Mouse (Mus musculus) CH12F3 (cell line): ENCODE measurements around the gene Cttnbp2.

ENCODE experiments used
- in situ Hi-C: fragments of 300-500 bp; cut with MboI; formaldehyde crosslinking; loops from 2 replicates; pipeline ENCODE4 v1.14.3; 2020; ENCODE audit warnings: low sequenced_read_pairs

Gene Cttnbp2

GRCm38 (mm10) chr6:18514480-18515352, at the start of gene Cttnbp2:
TSS of gene Cttnbp2 (minus strand) at chr6:18514843.
- in situ Hi-C loops = no loop called here

- in situ Hi-C loops = no loop called here
These were observed 44.4 kb upstream of the Cttnbp2 start for GRCm38 (mm10) chr6:18559019-18559418.

- in situ Hi-C loops = no loop called here
These were observed 33.1 kb upstream of the Cttnbp2 start for GRCm38 (mm10) chr6:18547516-18548465.

- in situ Hi-C loops = no loop called here
These were observed 29.2 kb upstream of the Cttnbp2 start for GRCm38 (mm10) chr6:18543878-18544277.

DNA sequence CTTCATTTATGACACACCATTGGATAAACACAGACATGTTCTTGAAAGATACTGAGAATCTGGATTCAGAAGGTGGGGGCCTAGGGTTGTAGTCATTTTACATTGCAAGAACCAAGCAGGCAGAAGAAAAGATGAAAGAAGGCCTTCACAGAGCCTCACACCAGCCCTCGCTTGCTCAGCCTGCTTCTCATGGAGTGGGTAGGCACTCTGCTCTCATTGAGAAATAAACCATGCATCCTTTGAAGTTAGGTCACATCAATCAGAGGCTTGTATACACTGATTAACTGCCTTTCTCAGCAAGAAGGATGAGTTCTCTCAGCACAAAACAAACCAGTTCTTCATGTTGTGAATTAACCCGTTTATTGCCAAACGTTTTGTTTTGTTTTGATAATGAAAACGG, 25.8 kb upstream of the Cttnbp2 start:
- in situ Hi-C loops = no loop called here

- in situ Hi-C loops = no loop called here
These were observed 15.8 kb upstream of the Cttnbp2 start for GRCm38 (mm10) chr6:18530394-18530793.

- in situ Hi-C loops = no loop called here
These were observed 3.0 kb upstream of the Cttnbp2 start for GRCm38 (mm10) chr6:18517626-18518025.

- in situ Hi-C loops = no loop called here
These were observed 801 bp downstream of the Cttnbp2 start for GRCm38 (mm10) chr6:18513611-18514473.

- in situ Hi-C loops = no loop called here
These were observed 2.8 kb downstream of the Cttnbp2 start for GRCm38 (mm10) chr6:18511886-18512285.

- in situ Hi-C loops = no loop called here
These were observed 6.6 kb downstream of the Cttnbp2 start for GRCm38 (mm10) chr6:18508036-18508435.

GRCm38 (mm10) chr6:18499833-18500232, 14.8 kb downstream of the Cttnbp2 start:
- in situ Hi-C loops = no loop called here

- in situ Hi-C loops = no loop called here
These were observed 21.7 kb downstream of the Cttnbp2 start for GRCm38 (mm10) chr6:18492977-18493376.

GRCm38 (mm10) chr6:18492248-18492901, 22.3 kb downstream of the Cttnbp2 start:
- in situ Hi-C loops = no loop called here

DNA sequence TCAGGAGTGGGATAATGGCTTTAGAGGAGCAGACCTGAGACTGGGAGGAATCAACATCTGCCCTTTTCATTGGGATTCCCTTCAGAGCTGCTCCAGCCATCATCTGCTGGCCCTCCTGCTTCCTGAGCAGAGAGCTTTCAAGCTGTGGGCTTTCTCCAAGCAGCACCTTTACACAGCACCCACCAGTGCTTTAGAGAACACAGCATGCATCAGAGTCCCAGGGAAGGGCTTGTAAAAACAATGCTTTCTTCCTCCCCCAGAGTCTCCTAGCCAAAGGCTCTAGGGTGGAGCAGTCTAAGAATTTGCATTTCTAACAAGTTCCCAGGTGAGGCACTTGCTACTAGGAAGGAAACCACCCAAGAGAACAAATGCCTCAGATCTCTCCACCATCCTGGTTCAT, 29.6 kb downstream of the Cttnbp2 start:
- in situ Hi-C loops = no loop called here

DNA sequence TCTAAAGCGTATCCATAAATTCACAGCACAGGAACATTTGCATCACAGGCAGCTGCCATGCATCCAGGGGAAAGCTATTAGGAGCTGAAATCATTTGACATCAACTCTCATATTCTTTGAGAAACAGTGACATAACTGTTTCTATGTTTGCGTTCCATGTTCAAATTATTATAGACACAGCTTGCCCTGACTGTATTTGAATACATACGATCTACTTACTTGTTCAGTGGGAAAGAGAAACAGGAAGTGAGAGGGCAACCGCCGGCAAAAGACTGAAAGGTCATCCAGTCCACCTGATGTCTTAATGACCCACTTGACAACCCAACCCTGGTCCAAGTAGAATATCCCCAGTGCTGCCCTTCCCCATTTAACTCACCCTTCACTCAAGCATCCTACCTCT, 30.6 kb downstream of the Cttnbp2 start:
- in situ Hi-C loops = no loop called here

DNA sequence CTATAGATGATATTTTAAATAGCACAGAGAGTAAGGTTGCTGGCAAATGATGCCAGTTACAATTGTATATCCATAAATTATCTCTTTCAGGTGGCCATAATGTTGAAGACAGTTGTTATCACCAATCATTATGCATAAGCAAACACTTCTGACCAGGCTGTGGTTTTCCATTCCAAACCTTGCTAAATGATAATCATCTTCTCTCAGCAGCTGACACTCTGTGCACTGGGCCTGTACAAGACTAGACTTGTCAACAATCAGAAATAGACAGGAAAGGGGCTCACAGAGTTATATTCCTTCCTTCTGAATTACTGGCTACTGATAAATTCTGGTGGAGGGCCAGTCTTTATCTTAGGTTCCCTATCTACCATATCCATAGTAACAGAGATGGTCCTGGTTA, 32.1 kb downstream of the Cttnbp2 start:
- in situ Hi-C loops = no loop called here

GRCm38 (mm10) chr6:18481781-18482180, 32.9 kb downstream of the Cttnbp2 start:
- in situ Hi-C loops = no loop called here

DNA sequence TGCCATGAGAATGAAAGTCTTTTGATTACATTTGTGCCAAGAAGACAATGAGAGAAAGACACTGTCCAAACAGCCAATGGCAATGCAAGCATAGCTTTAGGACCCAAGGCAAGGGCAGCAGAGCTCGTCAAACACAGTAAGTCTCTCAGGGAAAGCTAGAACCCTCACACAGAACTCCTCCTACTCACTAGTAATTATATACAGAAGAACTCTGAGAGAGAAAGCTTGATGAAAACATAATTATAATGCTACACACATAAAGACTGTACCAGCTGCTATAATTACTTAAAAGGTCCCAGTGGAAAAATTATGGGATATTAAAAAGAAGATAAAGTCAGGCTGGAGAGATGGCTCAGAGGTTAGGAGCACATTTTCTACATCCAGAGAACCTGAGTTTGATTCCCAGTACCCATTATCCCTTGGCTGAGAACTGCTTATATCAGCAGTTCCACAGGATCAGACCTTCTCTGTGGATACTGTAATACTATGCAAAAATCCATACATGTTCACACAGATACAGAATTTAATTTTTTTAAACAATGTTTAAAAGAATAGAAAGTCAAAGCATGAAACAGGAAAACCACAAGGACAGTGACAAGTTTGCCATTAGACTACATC, 37.2 kb downstream of the Cttnbp2 start:
- in situ Hi-C loops = no loop called here

DNA sequence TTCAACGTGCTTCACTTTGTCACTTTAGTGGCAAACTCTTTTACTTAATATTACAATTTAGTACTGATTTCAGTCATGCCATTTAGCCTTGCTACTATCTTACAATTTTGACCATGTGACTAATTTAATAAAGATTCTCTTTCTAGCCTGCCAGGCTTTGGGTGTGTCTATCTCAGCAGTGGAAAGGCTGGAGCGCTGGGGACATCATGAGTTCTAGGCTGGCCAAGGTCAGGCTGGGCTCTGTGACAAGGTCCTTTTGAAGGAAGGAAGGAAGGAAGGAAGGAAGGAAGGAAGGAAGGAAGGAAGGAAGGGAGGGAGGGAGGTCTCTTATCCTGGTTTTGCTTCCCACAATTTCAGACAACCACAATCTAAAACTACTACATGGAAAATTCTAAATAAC, 39.7 kb downstream of the Cttnbp2 start:
- in situ Hi-C loops = no loop called here

DNA sequence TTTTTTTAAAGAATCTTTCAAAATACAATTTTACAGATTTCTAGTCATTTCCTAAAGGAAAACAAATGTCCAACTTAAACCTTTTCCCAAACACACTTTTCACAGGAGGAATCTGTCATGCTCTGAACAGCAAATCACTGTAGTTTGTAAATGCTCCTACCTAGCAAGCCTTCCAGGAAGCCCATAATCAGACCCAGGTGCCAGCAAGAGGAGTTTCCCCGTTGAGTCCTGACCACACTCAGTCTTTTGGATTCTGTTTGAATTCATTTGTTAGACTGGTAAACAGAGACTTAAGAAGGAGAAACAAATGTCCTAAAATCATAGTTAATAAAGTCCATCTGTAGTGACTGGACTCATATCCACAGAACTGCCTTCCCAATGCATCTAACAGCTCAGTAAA, 40.1 kb downstream of the Cttnbp2 start:
- in situ Hi-C loops = no loop called here
